Mouse (Mus musculus) cerebellum, adult 2 months (tissue): ENCODE results near the gene Adgb. TPM values are rescaled to one million over a fixed set of nuclear protein-coding genes. Genes with fewer than 3 reads are reported as not detected.
"Not testable (repeated sequence)": the region's sequence is repeated elsewhere in the genome, so short reads cannot be mapped to it uniquely, and the experiment has no call there.

Source experiments
- DNase-seq, 2 experiments: peaks; one replicate each; pipeline ENCODE4 v3.0.0; 2021
- H3K27ac ChIP-seq: fragments of 200-500 bp; 2 replicates; pipeline ENCODE4 v1.5.1; 2012; ENCODE audit warnings: low read length, control low read depth, inconsistent platforms; ENCODE audit not compliant: insufficient read depth
- H3K27me3 ChIP-seq: fragments of 200-500 bp; 2 replicates; pipeline ENCODE4 v1.6.1; 2012; ENCODE audit warnings: inconsistent platforms, mild to moderate bottlenecking, low read length, moderate library complexity; ENCODE audit not compliant: control insufficient read depth, insufficient read depth
- H3K4me1 ChIP-seq: fragments of 200-500 bp; 2 replicates; pipeline ENCODE4 v1.6.1; 2011; ENCODE audit warnings: low read length; ENCODE audit not compliant: control insufficient read depth, insufficient read depth
- H3K4me3 ChIP-seq: fragments of 200-500 bp; replicated peaks from 2 replicates; pipeline ENCODE3; 2011; ENCODE audit warnings: mild to moderate bottlenecking, low read depth, low read length, control low read depth; ENCODE audit not compliant: insufficient read depth
- CTCF ChIP-seq: fragments of 200-500 bp; IDR thresholded peaks from 2 replicates; pipeline ENCODE4 v1.5.1; 2011; ENCODE audit warnings: low read depth, mild to moderate bottlenecking, control low read depth, low read length, moderate library complexity, borderline replicate concordance; ENCODE audit not compliant: insufficient read depth
- POLR2A ChIP-seq: fragments of 200-500 bp; IDR thresholded peaks from 2 replicates; pipeline ENCODE4 v1.6.1; 2011; ENCODE audit warnings: low read length, control low read depth, borderline replicate concordance; ENCODE audit not compliant: insufficient read depth
- WGBS: fragments of 180-500 bp; shearing (Covaris S2); methylation state at CpG from one replicate; pipeline ENCODE4 v1.1.7; 2018; 5-methylcytosine and 5-hydroxymethylcytosine counted together
- polyA plus RNA-seq: library from polyadenylated mRNA; depleted of rRNA; stranded (reverse); fragments of >200 nt; gene quantifications from 2 replicates; pipeline ENCODE4 v1.2.3, GENCODE M21; 2012; rRNA removed

The Adgb gene
- polyA plus RNA-seq, result 0.23 and 0.38 TPM in 2 replicates

- 11% methylated on average over 22 of the region's 22 CpGs for WGBS
- DNase-seq, result peak; percentile 59 to 66
Measured at GRCm38 (mm10) chr10:10471961-10472610, at the start of gene Adgb. Gene Adgb (minus strand): TSS chr10:10472326.

GRCm38 (mm10) chr10:10480139-10480538, 8.0 kb upstream of the Adgb start:
- H3K4me1 ChIP-seq, result no peaks in the 10 kb centered on the region
- H3K4me3 ChIP-seq, result no peak overlapping the region
- TF ChIP-seq CTCF (no peak), POLR2A (no peak)
- no peaks in the 10 kb centered on the region for H3K27me3 ChIP-seq
- H3K27ac ChIP-seq, result no peak overlapping the region
- WGBS, result 93% methylated on average over 1 of the region's 1 CpGs
- no peak for DNase-seq

More at GRCm38 (mm10) chr10:10471961-10472610, at the start of gene Adgb:
- Histone ChIP-seq H3K27ac (no peak within 1 kb of the TSS), H3K4me1 (no peaks in the 10 kb centered on the region), H3K27me3 (no peaks in the 10 kb centered on the region), H3K4me3 (no peak within 1 kb of the TSS)
- TF ChIP-seq POLR2A, result no peak
- no peak for TF ChIP-seq CTCF

- H3K4me3 ChIP-seq, H3K27ac ChIP-seq, H3K4me1 ChIP-seq, DNase-seq, H3K27me3 ChIP-seq: not testable (repeated sequence)
- WGBS, result 77% methylated on average over 10 of the region's 10 CpGs
Measured at GRCm38 (mm10) chr10:10477429-10477828, 5.3 kb upstream of the Adgb start.

- WGBS, result 61% methylated on average over 5 of the region's 5 CpGs
- no peaks in the 10 kb centered on the region for H3K4me1 ChIP-seq
- no peak for TF ChIP-seq CTCF
- TF ChIP-seq POLR2A, result no peak
- H3K27ac ChIP-seq, result no peak overlapping the region
- no peaks in the 10 kb centered on the region for H3K27me3 ChIP-seq
- H3K4me3 ChIP-seq, result no peak overlapping the region
- DNase-seq, result no peak
Measured at GRCm38 (mm10) chr10:10476956-10477355, 4.8 kb upstream of the Adgb start.

GRCm38 (mm10) chr10:10476549-10476948, 4.4 kb upstream of the Adgb start:
- TF ChIP-seq POLR2A (no peak), CTCF (no peak)
- no peak overlapping the region for H3K4me3 ChIP-seq
- no peak for DNase-seq
- H3K27ac ChIP-seq, result no peak overlapping the region
- no peaks in the 10 kb centered on the region for H3K27me3 ChIP-seq
- no peaks in the 10 kb centered on the region for H3K4me1 ChIP-seq
- 88% methylated on average over 2 of the region's 2 CpGs for WGBS

GRCm38 (mm10) chr10:10468699-10469547, 3.2 kb downstream of the Adgb start:
- TF ChIP-seq CTCF (no peak), POLR2A (no peak)
- no peak overlapping the region for H3K4me3 ChIP-seq
- WGBS, result 24% methylated on average over 6 of the region's 6 CpGs
- no peaks in the 10 kb centered on the region for H3K4me1 ChIP-seq
- peak in 1 of 2 experiments; percentile 25 for DNase-seq
- H3K27me3 ChIP-seq, result no peaks in the 10 kb centered on the region
- H3K27ac ChIP-seq, result no peak overlapping the region

- H3K27ac ChIP-seq, result no peak overlapping the region
- TF ChIP-seq CTCF (no peak), POLR2A (no peak)
- H3K4me3 ChIP-seq, result no peak overlapping the region
- no peak for DNase-seq
- no peaks in the 10 kb centered on the region for H3K4me1 ChIP-seq
- no peaks in the 10 kb centered on the region for H3K27me3 ChIP-seq
- WGBS, result 94% methylated on average over 2 of the region's 2 CpGs
Measured at GRCm38 (mm10) chr10:10460113-10460512, 12.0 kb downstream of the Adgb start.

GRCm38 (mm10) chr10:10456991-10457390, 15.1 kb downstream of the Adgb start:
- TF ChIP-seq POLR2A (no peak), CTCF (no peak)
- Histone ChIP-seq H3K4me3 (no peak overlapping the region), H3K4me1 (no peaks in the 10 kb centered on the region), H3K27me3 (no peaks in the 10 kb centered on the region), H3K27ac (no peak overlapping the region)
- DNase-seq, result no peak
- WGBS, result 76% methylated on average over 5 of the region's 5 CpGs

- WGBS, result 77% methylated on average over 3 of the region's 3 CpGs
- TF ChIP-seq POLR2A (no peak), CTCF (no peak)
- no peaks in the 10 kb centered on the region for H3K4me1 ChIP-seq
- H3K27ac ChIP-seq, result no peak overlapping the region
- no peak overlapping the region for H3K4me3 ChIP-seq
- no peaks in the 10 kb centered on the region for H3K27me3 ChIP-seq
- no peak for DNase-seq
Measured at GRCm38 (mm10) chr10:10449067-10449466, 23.1 kb downstream of the Adgb start.
